Mouse (Mus musculus): ENCODE measurements around the gene Sirpb1c.
"Not testable (repeated sequence)": the region's sequence is repeated elsewhere in the genome, so short reads cannot be mapped to it uniquely, and the experiment has no call there.

Sirpb1c gene

GRCm38 (mm10) chr3:15848280-15848679 lies at the start of gene Sirpb1c:
Gene Sirpb1c (minus strand): TSS chr3:15848528.
- not testable (repeated sequence) for DNase-seq (ENCODE audit: low spot score in 2 of 2)

- DNase-seq (ENCODE audit: low spot score in 2 of 2), result no peak
Measured at GRCm38 (mm10) chr3:15886380-15886779, 38.1 kb upstream of the Sirpb1c start.

GRCm38 (mm10) chr3:15855773-15856172 lies 7.4 kb upstream of the Sirpb1c start:
- not testable (repeated sequence) for DNase-seq (ENCODE audit: low spot score in 2 of 2)

GRCm38 (mm10) chr3:15849922-15850321 lies 1.6 kb upstream of the Sirpb1c start:
- DNase-seq (ENCODE audit: low spot score in 2 of 2), result no peak

GRCm38 (mm10) chr3:15847332-15848047 lies 838 bp downstream of the Sirpb1c start:
- DNase-seq (ENCODE audit: low spot score in 2 of 2), result no peak

GRCm38 (mm10) chr3:15773642-15774041 lies 74.7 kb downstream of the Sirpb1c start:
- not testable (repeated sequence) for DNase-seq (ENCODE audit: low spot score in 2 of 2)

Measured in frontal cortex, postnatal 36 days (tissue).